ENCODE assay signal across 8 mouse cellular contexts in genomic region chr16:11532592-11532991, GRCm38 (mm10).
A peak's percentile ranks its signal among the peaks of the same experiment; 100 is the strongest.
DNase-seq lines count a peak whose midpoint lies in the region; ATAC-seq lines count a peak whose summit lies in the region.

No protein-coding gene starts in this region.

- peak; percentile 88 for ATAC-seq in heart, embryonic 15.5 days (replicated peaks; ENCODE audit: insufficient number of reproducible peaks, insufficient read depth, low FRiP score, low read depth)
- no peak for ATAC-seq in erythroblast, adult 5-6 weeks (replicated peaks; ENCODE audit: low FRiP score, poor library complexity, severe bottlenecking)

- no peak overlapping the region for H3K9ac ChIP-seq in heart, embryonic 15.5 days

- no peaks in the 10 kb centered on the region for H3K36me3 ChIP-seq in heart, embryonic 15.5 days

- H3K9me3 ChIP-seq in heart, embryonic 15.5 days (replicated peaks), result no peaks in the 10 kb centered on the region

- H3K27ac ChIP-seq in heart, embryonic 15.5 days, result peak overlapping the region; percentile 57

- DNase-seq in embryo, embryonic 10 days (ENCODE audit: low spot score), result peak; percentile 29
- no peak for DNase-seq in embryo, embryonic 9.5 days (ENCODE audit: extremely low spot score)
- DNase-seq in adrenal gland, postnatal 10 days, result peak; percentile 65
- peak; percentile 11 for DNase-seq in fat pad, adult 2 months (ENCODE audit: extremely low read depth, low read depth, low spot score)
- peak; percentile 38 to 56 for DNase-seq in layer of hippocampus, adult 8-10 months (ENCODE audit: low spot score in 2 of 2)
- peak; percentile 22 to 52 for DNase-seq in right cerebral cortex, adult 2 months (ENCODE audit: low spot score in 2 of 2)

- WGBS in heart, embryonic 15.5 days, result 38% methylated on average over 8 of the region's 8 CpGs

- no peak overlapping the region for H3K4me2 ChIP-seq in heart, embryonic 15.5 days

- no peaks in the 10 kb centered on the region for H3K27me3 ChIP-seq in heart, embryonic 15.5 days

- H3K4me1 ChIP-seq in heart, embryonic 15.5 days (replicated peaks), result peaks cover 40% of the 10 kb centered on the region

- no peak overlapping the region for H3K4me3 ChIP-seq in heart, embryonic 15.5 days
